Mouse (Mus musculus): ENCODE measurements around the gene Vtn.

GRCm38 (mm10) chr11:78454276-78454675 is 44.6 kb upstream of the Vtn start:
- no peak for TF ChIP-seq EP300 (optimal IDR thresholded peaks at IDR 0.05)
- TF ChIP-seq CTCF (IDR thresholded peaks at IDR 0.05; ENCODE audit: low read depth): no peak
